Mouse (Mus musculus): ENCODE results near the gene Fgfr2.

GRCm38 (mm10) chr7:131467312-131467711 is 1655.8 kb downstream of the Fgfr2 start:
- TF ChIP-seq CEBPB (IDR thresholded peaks at IDR 0.05; ENCODE audit: insufficient read depth, poor library complexity, severe bottlenecking): no peak
- no peak for TF ChIP-seq POLR2A (IDR thresholded peaks at IDR 0.05; ENCODE audit: insufficient read length, low read depth)
- no peak for TF ChIP-seq SRF (IDR thresholded peaks at IDR 0.05; ENCODE audit: control insufficient read depth, insufficient read length, low read depth)
- no peak for TF ChIP-seq TCF3 (IDR thresholded peaks at IDR 0.05; ENCODE audit: insufficient read length, low read depth)
- TF ChIP-seq MYOG (IDR thresholded peaks at IDR 0.05; ENCODE audit: control insufficient read depth in 1 of 3, insufficient read depth in 1 of 3, insufficient read length in 2 of 3, low read depth in 2 of 3): no peak
- TF ChIP-seq POLR2AphosphoS2 (IDR thresholded peaks at IDR 0.05; ENCODE audit: insufficient read length, low read depth): no peak
- no peak for TF ChIP-seq TCF12 (IDR thresholded peaks at IDR 0.05; ENCODE audit: insufficient read depth, poor library complexity, severe bottlenecking)
- TF ChIP-seq MYOD1 (IDR thresholded peaks at IDR 0.05; ENCODE audit: control insufficient read depth in 1 of 3, insufficient read length in 2 of 3, low read depth in 2 of 3): no peak
